In the genomic region with DNA sequence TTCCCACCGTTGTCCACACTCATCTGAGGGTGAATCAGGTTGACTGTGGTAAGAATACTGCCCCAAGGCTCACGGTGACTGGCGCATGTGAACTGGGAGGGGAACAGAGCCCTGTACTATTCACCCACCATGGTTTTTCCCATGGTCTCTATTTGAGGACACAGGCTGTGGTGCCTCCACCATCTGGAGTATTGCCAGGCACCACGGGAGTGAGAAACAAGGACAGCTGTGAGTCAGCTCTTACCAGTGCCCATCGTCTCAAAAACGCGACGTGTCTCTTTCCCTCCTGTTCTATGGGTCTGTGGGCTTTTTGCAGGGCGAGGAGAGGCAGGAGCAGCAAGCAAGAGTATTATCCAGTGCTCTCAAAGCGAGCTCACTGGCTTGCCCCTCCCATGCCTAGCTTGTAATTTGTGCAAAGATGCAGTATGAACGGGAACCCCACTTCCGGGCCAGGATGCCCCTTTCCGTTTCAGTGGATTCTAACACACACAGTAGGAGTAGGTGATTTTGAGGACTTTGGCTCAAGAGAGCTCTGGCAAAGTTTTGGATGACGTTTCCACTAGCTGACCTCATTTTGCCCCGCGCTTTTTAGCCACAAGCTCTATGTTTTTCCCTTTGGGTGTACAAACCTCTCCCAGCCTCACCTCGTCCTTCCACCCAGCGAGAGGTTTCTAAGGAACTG, we compare ENCODE assay signal across 14 mouse cellular contexts. TPM values are rescaled to one million over a fixed set of nuclear protein-coding genes. Genes with fewer than 3 reads are reported as not detected.
DNase-seq lines count a peak whose midpoint lies in the region; ATAC-seq and TF ChIP-seq lines count a peak whose summit lies in the region.
"Had no signal": no experiment of that assay in that cellular context is flagged by ENCODE, and none has a peak within 500 bp of the region (broad histone marks: within the 10 kb centered on the region; RNA-seq: fewer than 3 reads in every experiment).

No protein-coding gene starts in this region.

- no peak for ATAC-seq in hindbrain, postnatal 0 days
- no peak for ATAC-seq in hindbrain, embryonic 11.5 days (ENCODE audit: low FRiP score)
- peak; percentile 25; the same call in 1 of the 2 replicates for ATAC-seq in granulocyte monocyte progenitor cell, adult 5-6 weeks (replicated peaks; ENCODE audit: poor library complexity, severe bottlenecking)
- peak; percentile 58 for ATAC-seq in lung, postnatal 0 days
- no peak for ATAC-seq in megakaryocyte, adult 5-6 weeks (ENCODE audit: poor library complexity, severe bottlenecking)
- ATAC-seq: forebrain, embryonic 15.5 days had no signal

- H3K4me3 ChIP-seq in hindbrain, postnatal 0 days (ENCODE audit: low read length): no peak overlapping the region
- H3K4me3 ChIP-seq in hindbrain, embryonic 11.5 days (ENCODE audit: low read depth, low read length): no peak overlapping the region
- H3K4me3 ChIP-seq in lung, postnatal 0 days (ENCODE audit: low read depth, low read length): no peak overlapping the region
- no peak overlapping the region for H3K4me3 ChIP-seq in gastrocnemius, adult 2 months
- H3K4me3 ChIP-seq in layer of hippocampus, adult 2 months: no peak overlapping the region
- H3K4me3 ChIP-seq: forebrain, embryonic 15.5 days; hindbrain, embryonic 15.5 days; neural tube, embryonic 15.5 days had no signal

- H3K27ac ChIP-seq in hindbrain, postnatal 0 days: no peak overlapping the region
- no peak overlapping the region for H3K27ac ChIP-seq in hindbrain, embryonic 11.5 days (ENCODE audit: low read depth, low read length)
- H3K27ac ChIP-seq in lung, postnatal 0 days (ENCODE audit: low read length): peak overlapping the region; percentile 79
- no peak overlapping the region for H3K27ac ChIP-seq in gastrocnemius, adult 2 months
- H3K27ac ChIP-seq in layer of hippocampus, adult 2 months: no peak overlapping the region
- H3K27ac ChIP-seq: forebrain, embryonic 15.5 days; hindbrain, embryonic 15.5 days; neural tube, embryonic 15.5 days had no signal

- H3K9me3 ChIP-seq in hindbrain, postnatal 0 days (ENCODE audit: low read length): no peaks in the 10 kb centered on the region
- no peaks in the 10 kb centered on the region for H3K9me3 ChIP-seq in hindbrain, embryonic 11.5 days (ENCODE audit: control insufficient read depth, low read length)
- no peaks in the 10 kb centered on the region for H3K9me3 ChIP-seq in lung, postnatal 0 days (ENCODE audit: low read length)
- H3K9me3 ChIP-seq: forebrain, embryonic 15.5 days; hindbrain, embryonic 15.5 days; neural tube, embryonic 15.5 days had no signal

- no peak for TF ChIP-seq CTCF in hindbrain, postnatal 0 days (IDR thresholded peaks at IDR 0.05; ENCODE audit: low read depth)
- no peak for TF ChIP-seq CTCF in lung, postnatal 0 days (IDR thresholded peaks at IDR 0.05)
- no peak for TF ChIP-seq CTCF in gastrocnemius, adult 2 months (IDR thresholded peaks at IDR 0.05)
- TF ChIP-seq CTCF in layer of hippocampus, adult 2 months (conservative IDR thresholded peaks at IDR 0.05): no peak

- peak; percentile 31 for DNase-seq in hindbrain, postnatal 0 days (ENCODE audit: low spot score)
- no peak for DNase-seq in hindbrain, embryonic 11.5 days (ENCODE audit: low spot score)
- peak; percentile 65 for DNase-seq in adrenal gland, postnatal 10 days
- DNase-seq in lung, postnatal 0 days (ENCODE audit: low spot score): peak; percentile 68
- no peak for DNase-seq in gastrocnemius, adult 2 months
- DNase-seq in layer of hippocampus, adult 2 months (ENCODE audit: low spot score in 2 of 2): no peak
- DNase-seq: spleen, adult 18-20 months; thymus, postnatal 4 days had no signal

- no peak overlapping the region for H3K4me2 ChIP-seq in hindbrain, postnatal 0 days (ENCODE audit: low read depth, low read length)
- no peak overlapping the region for H3K4me2 ChIP-seq in hindbrain, embryonic 11.5 days (replicated peaks; ENCODE audit: low read depth, low read length)
- H3K4me2 ChIP-seq in lung, postnatal 0 days (replicated peaks; ENCODE audit: low read depth, low read length): 0 out of 2 replicates have a peak overlapping the region, but pooled peaks have one; percentile 8
- H3K4me2 ChIP-seq: forebrain, embryonic 15.5 days; hindbrain, embryonic 15.5 days; midbrain, embryonic 11.5 days; neural tube, embryonic 15.5 days had no signal

- H3K4me1 ChIP-seq in hindbrain, postnatal 0 days (ENCODE audit: insufficient read depth, low read length): peaks cover 9% of the 10 kb centered on the region
- peaks cover 2% of the 10 kb centered on the region; the same call in 1 of the 2 replicates for H3K4me1 ChIP-seq in hindbrain, embryonic 11.5 days (replicated peaks; ENCODE audit: control insufficient read depth, insufficient read depth, low read length)
- H3K4me1 ChIP-seq in lung, postnatal 0 days (ENCODE audit: insufficient read depth, low read depth, low read length): peaks cover 28% of the 10 kb centered on the region

- no peaks in the 10 kb centered on the region for H3K27me3 ChIP-seq in hindbrain, postnatal 0 days (ENCODE audit: insufficient read depth, low read length)
- no peaks in the 10 kb centered on the region for H3K27me3 ChIP-seq in hindbrain, embryonic 11.5 days (ENCODE audit: control insufficient read depth, insufficient read depth, low read length)
- no peaks in the 10 kb centered on the region for H3K27me3 ChIP-seq in lung, postnatal 0 days (replicated peaks; ENCODE audit: insufficient read depth, low read length)
- H3K27me3 ChIP-seq: forebrain, embryonic 15.5 days; hindbrain, embryonic 15.5 days; neural tube, embryonic 15.5 days had no signal

- intact Hi-C loops in gastrocnemius, adult 2 months (cut with DNase I): no loop called here

- 52% methylated on average over 18 of the region's 18 CpGs for WGBS in hindbrain, postnatal 0 days
- WGBS in hindbrain, embryonic 11.5 days: 71% methylated on average over 18 of the region's 18 CpGs
- 44% methylated on average over 18 of the region's 18 CpGs for WGBS in lung, postnatal 0 days

- H3K36me3 ChIP-seq in hindbrain, postnatal 0 days (ENCODE audit: insufficient read depth, low read length): no peaks in the 10 kb centered on the region
- H3K36me3 ChIP-seq in hindbrain, embryonic 11.5 days (ENCODE audit: control insufficient read depth, insufficient read depth, low read length): no peaks in the 10 kb centered on the region
- H3K36me3 ChIP-seq in lung, postnatal 0 days (ENCODE audit: insufficient read depth, low read length): no peaks in the 10 kb centered on the region
- H3K36me3 ChIP-seq: forebrain, embryonic 15.5 days; hindbrain, embryonic 15.5 days; neural tube, embryonic 15.5 days had no signal

- TF ChIP-seq EP300 in lung, postnatal 0 days (IDR thresholded peaks at IDR 0.05): no peak

- H3K9ac ChIP-seq in hindbrain, postnatal 0 days (replicated peaks; ENCODE audit: low read length): no peak overlapping the region
- no peak overlapping the region for H3K9ac ChIP-seq in hindbrain, embryonic 11.5 days (ENCODE audit: low read depth, low read length)
- H3K9ac ChIP-seq in lung, postnatal 0 days (replicated peaks; ENCODE audit: low read depth): no peak overlapping the region
- H3K9ac ChIP-seq: forebrain, embryonic 15.5 days; hindbrain, embryonic 15.5 days; neural tube, embryonic 15.5 days had no signal

RNA-seq across cellular contexts. Expression of gene Bcl2l11, which starts 53.4 kb away (rescaled TPM):
- 11.3 and 15.9 TPM in 2 replicates for total RNA-seq in hindbrain, postnatal 0 days (2014; rRNA removed)
- polyA plus RNA-seq in hindbrain, postnatal 0 days (2015; fragmentation: Nextera tagmentation; extraction: Ambion mirVana): 7.8 and 7.9 TPM in 2 replicates
- 15.7 and 17.2 TPM in 2 replicates for polyA plus RNA-seq in hindbrain, embryonic 11.5 days (2014; fragmentation: Nextera tagmentation; extraction: Ambion mirVana)
- total RNA-seq in adrenal gland, postnatal 10 days (2021): 10 to 100 TPM; 24.4 to 34.9 TPM
- 13.1 and 14.4 TPM in 2 replicates for total RNA-seq in granulocyte monocyte progenitor cell, adult 5-6 weeks (2014; fragmentation: Nextera tagmentation)
- total RNA-seq in granulocyte monocyte progenitor cell, adult 5-6 weeks (2017): 12.1 and 13.4 TPM in 2 replicates
- polyA plus RNA-seq in lung, postnatal 0 days (2015; fragmentation: Nextera tagmentation; extraction: Ambion mirVana): 18.5 and 18.6 TPM in 2 replicates
- total RNA-seq in gastrocnemius, adult 2 months (2021): 1 to 10 TPM; 5.1 to 9.0 TPM
- 1 to 10 TPM; 5.6 to 9.0 TPM for total RNA-seq in layer of hippocampus, adult 2 months (2021)
- 16.8 and 21.2 TPM in 2 replicates for total RNA-seq in megakaryocyte, adult 5-6 weeks (2015)
- 15.1 and 20.4 TPM in 2 replicates for total RNA-seq in megakaryocyte, adult 5-6 weeks (2017)

Comparison
In these comparisons a context has a peak if more than half of its experiments do, and no peak if none do; other contexts are left out.
1. DNase-seq: peak in hindbrain, postnatal 0 days (single experiment), adrenal gland, postnatal 10 days (single experiment) and lung, postnatal 0 days (single experiment); none in hindbrain, embryonic 11.5 days (single experiment), gastrocnemius, adult 2 months (single experiment) and layer of hippocampus, adult 2 months (0 of 2).
2. ATAC-seq: peak in granulocyte monocyte progenitor cell, adult 5-6 weeks (single experiment) and lung, postnatal 0 days (single experiment); none in hindbrain, postnatal 0 days (single experiment), hindbrain, embryonic 11.5 days (single experiment) and megakaryocyte, adult 5-6 weeks (single experiment).